Mouse (Mus musculus) T-helper 1 cell (primary cell): Measurements from ENCODE around the gene Ptpre.

Source experiments
- in situ Hi-C: fragments of 300-600 bp; cut with MboI, MseI; formaldehyde crosslinking; loops from one replicate; pipeline ENCODE4 v1.15.1; 2025; ENCODE audit warnings: high pct_unique_total_duplicates

The Ptpre gene

GRCm38 (mm10) chr7:135689396-135689795 lies 152.1 kb downstream of the Ptpre start:
- in situ Hi-C loops = no loop called here

- in situ Hi-C loops = loop anchor here (10.0 kb wide), 1 partner anchor 1967 kb away; no protein-coding TSS in a partner anchor
These were observed 154.7 kb downstream of the Ptpre start for GRCm38 (mm10) chr7:135691941-135692340.

GRCm38 (mm10) chr7:135694130-135694529 lies 156.8 kb downstream of the Ptpre start:
- in situ Hi-C loops = loop anchor here (10.0 kb wide), 1 partner anchor 1969 kb away; no protein-coding TSS in a partner anchor

- in situ Hi-C loops = loop anchor here (10.0 kb wide), 1 partner anchor 1970 kb away; no protein-coding TSS in a partner anchor
These were observed 157.5 kb downstream of the Ptpre start for GRCm38 (mm10) chr7:135694796-135695195.

GRCm38 (mm10) chr7:135696127-135696526 lies 158.8 kb downstream of the Ptpre start:
- in situ Hi-C loops = loop anchor here (10.0 kb wide), 1 partner anchor 1971 kb away; no protein-coding TSS in a partner anchor

- in situ Hi-C loops = loop anchor here (10.0 kb wide), 1 partner anchor 1972 kb away; no protein-coding TSS in a partner anchor
These were observed 159.9 kb downstream of the Ptpre start for GRCm38 (mm10) chr7:135697021-135697740.

GRCm38 (mm10) chr7:135698362-135698761 lies 161.1 kb downstream of the Ptpre start:
- in situ Hi-C loops = loop anchor here (10.0 kb wide), 1 partner anchor 1974 kb away; no protein-coding TSS in a partner anchor

- in situ Hi-C loops = loop anchor here (10.0 kb wide), 1 partner anchor 1975 kb away; no protein-coding TSS in a partner anchor
These were observed 162.1 kb downstream of the Ptpre start for GRCm38 (mm10) chr7:135699351-135699750.

- in situ Hi-C loops = no loop called here
These were observed 166.4 kb downstream of the Ptpre start for GRCm38 (mm10) chr7:135703600-135704148.

- in situ Hi-C loops = no loop called here
These were observed 167.0 kb downstream of the Ptpre start for GRCm38 (mm10) chr7:135704251-135704650.

- in situ Hi-C loops = no loop called here
These were observed 167.8 kb downstream of the Ptpre start for GRCm38 (mm10) chr7:135705083-135705482.

- in situ Hi-C loops = no loop called here
These were observed 168.5 kb downstream of the Ptpre start for GRCm38 (mm10) chr7:135705753-135706152.

- in situ Hi-C loops = no loop called here
These were observed 173.4 kb downstream of the Ptpre start for GRCm38 (mm10) chr7:135710702-135711101.

GRCm38 (mm10) chr7:135712534-135712933 lies 175.3 kb downstream of the Ptpre start:
- in situ Hi-C loops = no loop called here

- in situ Hi-C loops = no loop called here
These were observed 176.0 kb downstream of the Ptpre start for GRCm38 (mm10) chr7:135713326-135713725.

GRCm38 (mm10) chr7:135715166-135715565 lies 177.9 kb downstream of the Ptpre start:
- in situ Hi-C loops = no loop called here

GRCm38 (mm10) chr7:135715642-135716444 lies 178.6 kb downstream of the Ptpre start, which contains the start of gene Mki67:
Gene Mki67, minus strand, starts transcription at chr7:135716361.
- in situ Hi-C loops = no loop called here

GRCm38 (mm10) chr7:135716445-135716877 lies 179.2 kb downstream of the Ptpre start:
- in situ Hi-C loops = no loop called here

GRCm38 (mm10) chr7:135716968-135717557 lies 179.8 kb downstream of the Ptpre start:
- in situ Hi-C loops = no loop called here

GRCm38 (mm10) chr7:135721436-135721992 lies 184.2 kb downstream of the Ptpre start:
- in situ Hi-C loops = no loop called here
